Comparison of ENCODE assay signal across 8 mouse cellular contexts in the genomic region with DNA sequence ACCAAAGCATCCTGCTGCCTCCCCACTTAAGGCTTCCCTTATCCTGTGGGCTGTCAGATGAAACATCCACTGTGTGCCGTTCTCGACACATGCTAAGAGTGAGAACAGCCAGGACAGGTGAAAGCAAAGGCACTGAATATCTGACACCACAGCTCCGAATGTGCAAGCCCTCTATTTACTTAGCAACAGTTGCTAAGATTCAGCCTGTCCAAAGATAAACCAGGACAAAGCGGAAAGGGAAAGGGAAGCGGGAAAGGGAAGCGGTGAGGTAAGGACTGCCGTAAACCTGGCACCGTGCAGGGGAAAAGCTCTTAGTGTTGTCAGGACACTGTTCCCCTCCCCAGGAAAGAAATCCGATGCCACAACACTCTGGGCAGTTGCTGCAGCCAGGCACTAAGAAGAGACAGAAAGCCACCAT.
DNase-seq lines count a peak whose midpoint lies in the region; ATAC-seq and TF ChIP-seq lines count a peak whose summit lies in the region.

No protein-coding gene starts in this region.

- H3K36me3 ChIP-seq in kidney, embryonic 14.5 days (ENCODE audit: control insufficient read depth, insufficient read depth, low read length), result no peaks in the 10 kb centered on the region

- intact Hi-C loops in left cerebral cortex, adult 2 months (cut with DNase I), result no loop called here
- intact Hi-C loops in left cerebral cortex, postnatal 36 days (cut with DNase I), result no loop called here

- H3K9ac ChIP-seq in kidney, embryonic 14.5 days (ENCODE audit: low read depth, low read length), result no peak overlapping the region

- WGBS in kidney, embryonic 14.5 days, result 44% methylated on average over 9 of the region's 9 CpGs

- no peaks in the 10 kb centered on the region for H3K9me3 ChIP-seq in kidney, embryonic 14.5 days (ENCODE audit: control insufficient read depth, low read length)

- peak overlapping the region; percentile 33; the same call in 1 of the 2 replicates for H3K27ac ChIP-seq in left cerebral cortex, adult 2 months
- peak overlapping the region; percentile 37; the same call in 1 of the 2 replicates for H3K27ac ChIP-seq in kidney, embryonic 14.5 days (ENCODE audit: low read depth, low read length)

- peaks cover 5% of the 10 kb centered on the region; the same call in 1 of the 2 replicates for H3K4me1 ChIP-seq in kidney, embryonic 14.5 days (ENCODE audit: control insufficient read depth, insufficient read depth, low read length)

- no peak overlapping the region for H3K4me2 ChIP-seq in kidney, embryonic 14.5 days (replicated peaks; ENCODE audit: low read depth, low read length)

- TF ChIP-seq CTCF in left cerebral cortex, adult 2 months (IDR thresholded peaks at IDR 0.05), result no peak

- no peak for DNase-seq in left cerebral cortex, adult 2 months (ENCODE audit: extremely low spot score in 1 of 2, low spot score in 2 of 2)
- DNase-seq in left cerebral cortex, postnatal 36 days (ENCODE audit: low spot score in 2 of 2), result no peak
- DNase-seq in heart, adult 11 months, result peak; percentile 98
- DNase-seq in mesoderm, embryonic 11.5 days (ENCODE audit: low read depth, low spot score), result peak; percentile 39
- DNase-seq in left cerebral cortex, adult 18-20 months (ENCODE audit: low spot score in 2 of 2), result no peak
- DNase-seq in urinary bladder, postnatal 14 days (ENCODE audit: low spot score), result no peak

- H3K27me3 ChIP-seq in kidney, embryonic 14.5 days (ENCODE audit: control insufficient read depth, insufficient read depth, low read length), result no peaks in the 10 kb centered on the region

- no peak for ATAC-seq in kidney, embryonic 14.5 days (ENCODE audit: low FRiP score, low TSS enrichment)
- no peak for ATAC-seq in CD4-positive, CD25-positive, alpha-beta regulatory T cell, adult 4 months

- no peak overlapping the region for H3K4me3 ChIP-seq in left cerebral cortex, adult 2 months
- no peak overlapping the region for H3K4me3 ChIP-seq in kidney, embryonic 14.5 days (ENCODE audit: low read length)

Comparison
In these comparisons a context has a peak if more than half of its experiments do, and no peak if none do; other contexts are left out.
1. DNase-seq: peak in heart, adult 11 months (single experiment) and mesoderm, embryonic 11.5 days (single experiment); none in left cerebral cortex, adult 2 months (0 of 2), left cerebral cortex, postnatal 36 days (0 of 2), left cerebral cortex, adult 18-20 months (0 of 2) and urinary bladder, postnatal 14 days (single experiment).